Mouse (Mus musculus): ENCODE measurements at regions not wholly inside any gene's neighbourhood (a gene's known extent, or its start where the extent isn't known, plus 50 kb on each side); places are given as distances from the start of the nearest gene placed in this dataset.

- peaks cover 25% of the 10 kb centered on the region for H3K9me3 ChIP-seq (ENCODE audit: low read length)
- no peaks in the 10 kb centered on the region for H3K27me3 ChIP-seq (ENCODE audit: insufficient read depth, low read length)
- no peak overlapping the region for H3K4me3 ChIP-seq (replicated peaks; ENCODE audit: low read length)
- no peaks in the 10 kb centered on the region for H3K36me3 ChIP-seq (ENCODE audit: insufficient read depth, low read length)
- TF ChIP-seq CTCF (conservative IDR thresholded peaks at IDR 0.05; ENCODE audit: low read length) = no peak
- no peak for TF ChIP-seq NANOG (IDR thresholded peaks at IDR 0.05; ENCODE audit: borderline replicate concordance, low read length)
- TF ChIP-seq POU5F1 (IDR thresholded peaks at IDR 0.05; ENCODE audit: borderline replicate concordance, low read length) = no peak
- H3K4me1 ChIP-seq (replicated peaks; ENCODE audit: low read depth, low read length) = no peaks in the 10 kb centered on the region
These were observed 232.0 kb downstream of the Wdr72 start for GRCm38 (mm10) chr9:74342176-74342575.

- no peak for TF ChIP-seq POU5F1 (IDR thresholded peaks at IDR 0.05; ENCODE audit: borderline replicate concordance, low read length)
- no peak for TF ChIP-seq CTCF (conservative IDR thresholded peaks at IDR 0.05; ENCODE audit: low read length)
- no peak for TF ChIP-seq NANOG (IDR thresholded peaks at IDR 0.05; ENCODE audit: borderline replicate concordance, low read length)
- H3K27me3 ChIP-seq (ENCODE audit: insufficient read depth, low read length) = no peaks in the 10 kb centered on the region
These were observed 234.9 kb downstream of the Wdr72 start for GRCm38 (mm10) chr9:74345027-74345426.

GRCm38 (mm10) chr9:74348776-74349175 lies 238.6 kb downstream of the Wdr72 start:
- Histone ChIP-seq H3K4me3 (replicated peaks; ENCODE audit: low read length) (no peak overlapping the region), H3K9me3 (ENCODE audit: low read length) (no peaks in the 10 kb centered on the region), H3K4me1 (replicated peaks; ENCODE audit: low read depth, low read length) (peaks cover 8% of the 10 kb centered on the region; the same call in 1 of the 2 replicates), H3K27me3 (ENCODE audit: insufficient read depth, low read length) (no peaks in the 10 kb centered on the region), H3K36me3 (ENCODE audit: insufficient read depth, low read length) (no peaks in the 10 kb centered on the region)
- no peak for TF ChIP-seq POU5F1 (IDR thresholded peaks at IDR 0.05; ENCODE audit: borderline replicate concordance, low read length)
- TF ChIP-seq CTCF (conservative IDR thresholded peaks at IDR 0.05; ENCODE audit: low read length) = no peak
- TF ChIP-seq NANOG (IDR thresholded peaks at IDR 0.05; ENCODE audit: borderline replicate concordance, low read length) = no peak

More at GRCm38 (mm10) chr9:74345027-74345426, 234.9 kb downstream of the Wdr72 start:
- H3K36me3 ChIP-seq (ENCODE audit: insufficient read depth, low read length) = no peaks in the 10 kb centered on the region
- no peak overlapping the region for H3K4me3 ChIP-seq (replicated peaks; ENCODE audit: low read length)
- H3K9me3 ChIP-seq (ENCODE audit: low read length) = peaks cover 11% of the 10 kb centered on the region; the same call in 1 of the 2 replicates
- peaks cover 8% of the 10 kb centered on the region; the same call in 1 of the 2 replicates for H3K4me1 ChIP-seq (replicated peaks; ENCODE audit: low read depth, low read length)

GRCm38 (mm10) chr9:74365930-74366438 lies 255.8 kb downstream of the Wdr72 start:
- Histone ChIP-seq H3K27me3 (ENCODE audit: insufficient read depth, low read length) (no peaks in the 10 kb centered on the region), H3K4me1 (replicated peaks; ENCODE audit: low read depth, low read length) (no peaks in the 10 kb centered on the region), H3K4me3 (replicated peaks; ENCODE audit: low read length) (no peak overlapping the region), H3K9me3 (ENCODE audit: low read length) (no peaks in the 10 kb centered on the region), H3K36me3 (ENCODE audit: insufficient read depth, low read length) (no peaks in the 10 kb centered on the region)
- TF ChIP-seq POU5F1 (IDR thresholded peaks at IDR 0.05; ENCODE audit: borderline replicate concordance, low read length) = no peak

- no peaks in the 10 kb centered on the region for H3K9me3 ChIP-seq (ENCODE audit: low read length)
- H3K27me3 ChIP-seq (ENCODE audit: insufficient read depth, low read length) = no peaks in the 10 kb centered on the region
- TF ChIP-seq CTCF (conservative IDR thresholded peaks at IDR 0.05; ENCODE audit: low read length) (no peak), POU5F1 (IDR thresholded peaks at IDR 0.05; ENCODE audit: borderline replicate concordance, low read length) (no peak), NANOG (IDR thresholded peaks at IDR 0.05; ENCODE audit: borderline replicate concordance, low read length) (no peak)
- H3K4me1 ChIP-seq (replicated peaks; ENCODE audit: low read depth, low read length) = no peaks in the 10 kb centered on the region
- H3K4me3 ChIP-seq (replicated peaks; ENCODE audit: low read length) = no peak overlapping the region
- H3K36me3 ChIP-seq (ENCODE audit: insufficient read depth, low read length) = no peaks in the 10 kb centered on the region
These were observed 266.0 kb downstream of the Wdr72 start for GRCm38 (mm10) chr9:74376191-74376590.

- TF ChIP-seq NANOG (IDR thresholded peaks at IDR 0.05; ENCODE audit: borderline replicate concordance, low read length) (no peak), CTCF (conservative IDR thresholded peaks at IDR 0.05; ENCODE audit: low read length) (no peak), POU5F1 (IDR thresholded peaks at IDR 0.05; ENCODE audit: borderline replicate concordance, low read length) (no peak)
- Histone ChIP-seq H3K4me3 (replicated peaks; ENCODE audit: low read length) (no peak overlapping the region), H3K27me3 (ENCODE audit: insufficient read depth, low read length) (no peaks in the 10 kb centered on the region), H3K9me3 (ENCODE audit: low read length) (no peaks in the 10 kb centered on the region), H3K36me3 (ENCODE audit: insufficient read depth, low read length) (no peaks in the 10 kb centered on the region), H3K4me1 (replicated peaks; ENCODE audit: low read depth, low read length) (no peaks in the 10 kb centered on the region)
These were observed 267.0 kb downstream of the Wdr72 start for GRCm38 (mm10) chr9:74377204-74377603.

GRCm38 (mm10) chr9:74384206-74384896 lies 274.2 kb downstream of the Wdr72 start:
- H3K27me3 ChIP-seq (ENCODE audit: insufficient read depth, low read length) = no peaks in the 10 kb centered on the region
- no peaks in the 10 kb centered on the region for H3K4me1 ChIP-seq (replicated peaks; ENCODE audit: low read depth, low read length)
- no peak overlapping the region for H3K4me3 ChIP-seq (replicated peaks; ENCODE audit: low read length)
- H3K36me3 ChIP-seq (ENCODE audit: insufficient read depth, low read length) = no peaks in the 10 kb centered on the region
- TF ChIP-seq POU5F1 (IDR thresholded peaks at IDR 0.05; ENCODE audit: borderline replicate concordance, low read length) (no peak), CTCF (conservative IDR thresholded peaks at IDR 0.05; ENCODE audit: low read length) (no peak)
- H3K9me3 ChIP-seq (ENCODE audit: low read length) = no peaks in the 10 kb centered on the region

- no peaks in the 10 kb centered on the region for H3K27me3 ChIP-seq (ENCODE audit: insufficient read depth, low read length)
- H3K4me1 ChIP-seq (replicated peaks; ENCODE audit: low read depth, low read length) = no peaks in the 10 kb centered on the region
- no peaks in the 10 kb centered on the region for H3K9me3 ChIP-seq (ENCODE audit: low read length)
- TF ChIP-seq CTCF (conservative IDR thresholded peaks at IDR 0.05; ENCODE audit: low read length) = no peak
- no peak for TF ChIP-seq POU5F1 (IDR thresholded peaks at IDR 0.05; ENCODE audit: borderline replicate concordance, low read length)
- no peak for TF ChIP-seq NANOG (IDR thresholded peaks at IDR 0.05; ENCODE audit: borderline replicate concordance, low read length)
- no peak overlapping the region for H3K4me3 ChIP-seq (replicated peaks; ENCODE audit: low read length)
- H3K36me3 ChIP-seq (ENCODE audit: insufficient read depth, low read length) = no peaks in the 10 kb centered on the region
These were observed 315.4 kb downstream of the Wdr72 start for GRCm38 (mm10) chr9:74425594-74425993.

- no peaks in the 10 kb centered on the region for H3K9me3 ChIP-seq (ENCODE audit: low read length)
- H3K36me3 ChIP-seq (ENCODE audit: insufficient read depth, low read length) = no peaks in the 10 kb centered on the region
- TF ChIP-seq NANOG (IDR thresholded peaks at IDR 0.05; ENCODE audit: borderline replicate concordance, low read length) (no peak), CTCF (conservative IDR thresholded peaks at IDR 0.05; ENCODE audit: low read length) (no peak), POU5F1 (IDR thresholded peaks at IDR 0.05; ENCODE audit: borderline replicate concordance, low read length) (no peak)
- H3K4me1 ChIP-seq (replicated peaks; ENCODE audit: low read depth, low read length) = no peaks in the 10 kb centered on the region
- H3K27me3 ChIP-seq (ENCODE audit: insufficient read depth, low read length) = no peaks in the 10 kb centered on the region
- H3K4me3 ChIP-seq (replicated peaks; ENCODE audit: low read length) = no peak overlapping the region
These were observed 339.8 kb downstream of the Wdr72 start for GRCm38 (mm10) chr9:74449981-74450380.
